Mouse (Mus musculus) bone marrow, adult 2 months (tissue): Measurements from ENCODE around the gene Sult1a1.

Experiments used
- CTCF ChIP-seq: fragments of 200-500 bp; IDR thresholded peaks from 2 replicates; pipeline ENCODE4 v1.5.1; 2011; ENCODE audit warnings: low read length, control low read depth; ENCODE audit not compliant: control insufficient read depth, insufficient read depth
- POLR2A ChIP-seq: fragments of 200-500 bp; IDR thresholded peaks from 2 replicates; pipeline ENCODE4 v1.6.1; 2011; ENCODE audit warnings: low read depth, mild to moderate bottlenecking, control low read depth, low read length, borderline replicate concordance; ENCODE audit not compliant: control insufficient read depth

DNA sequence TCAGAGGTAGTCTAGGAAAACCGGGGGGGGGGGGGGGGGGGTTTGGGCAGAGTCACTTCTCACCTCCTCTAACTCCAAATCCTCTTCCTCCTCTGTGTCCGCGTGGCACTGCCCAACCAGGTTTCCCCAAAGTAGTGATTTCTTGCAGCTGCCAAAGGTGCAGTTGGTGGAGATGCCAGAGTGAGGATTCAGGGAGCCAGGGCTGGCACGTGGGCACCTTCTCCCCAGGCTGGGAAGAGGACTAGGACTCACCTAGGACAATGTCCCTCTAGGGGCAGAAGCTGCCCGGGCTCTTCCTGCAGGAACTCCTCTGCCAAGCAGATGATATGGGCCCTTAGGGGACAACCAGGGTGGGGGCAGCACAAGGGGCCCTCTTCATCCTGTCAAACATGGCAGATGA is 15.4 kb upstream of the Sult1a1 start:
- no peak for TF ChIP-seq POLR2A
- TF ChIP-seq CTCF, result no peak
